Mouse (Mus musculus) ES-Bruce4 (cell line): ENCODE measurements at regions not wholly inside any gene's neighbourhood (a gene's known extent, or its start where the extent isn't known, plus 50 kb on each side); places are given as distances from the start of the nearest gene placed in this dataset.
A peak's percentile ranks its signal among the peaks of the same experiment; 100 is the strongest.

Experiments
- H3K27ac ChIP-seq: 2 replicates; pipeline ENCODE4 v1.5.1; 2012; ENCODE audit warnings: low read length, inconsistent platforms; ENCODE audit not compliant: insufficient read depth
- H3K27me3 ChIP-seq: 2 replicates; pipeline ENCODE4 v1.6.1; 2012; ENCODE audit warnings: mild to moderate bottlenecking, low read length, inconsistent platforms; ENCODE audit not compliant: control insufficient read depth, poor library complexity, insufficient read depth, severe bottlenecking
- H3K36me3 ChIP-seq: 2 replicates; pipeline ENCODE4 v1.6.1; 2012; ENCODE audit warnings: inconsistent platforms, mild to moderate bottlenecking, low read length, moderate library complexity; ENCODE audit not compliant: control insufficient read depth, poor library complexity, insufficient read depth, severe bottlenecking
- H3K4me1 ChIP-seq: one replicate; pipeline ENCODE4 v1.8.1; 2011; ENCODE audit warnings: low read length; ENCODE audit not compliant: control insufficient read depth, insufficient read depth
- H3K4me3 ChIP-seq: 2 replicates; pipeline ENCODE4 v1.5.1; 2011; ENCODE audit warnings: low read depth, mild to moderate bottlenecking, low read length
- H3K9ac ChIP-seq: 2 replicates; pipeline ENCODE4 v1.6.1; 2012; ENCODE audit warnings: low read depth, mild to moderate bottlenecking, inconsistent platforms; ENCODE audit not compliant: poor library complexity, severe bottlenecking
- H3K9me3 ChIP-seq: replicated peaks from 2 replicates; pipeline ENCODE4 v1.6.1; 2012; ENCODE audit warnings: mild to moderate bottlenecking, low read length, inconsistent platforms; ENCODE audit not compliant: control insufficient read depth, poor library complexity, insufficient read depth, severe bottlenecking
- CTCF ChIP-seq: IDR thresholded peaks from one replicate; pipeline ENCODE4 v1.8.1; 2011; ENCODE audit warnings: low read depth, low read length
- EP300 ChIP-seq: IDR thresholded peaks from 2 replicates; pipeline ENCODE4 v1.6.1; 2011; ENCODE audit warnings: low read depth, low read length; ENCODE audit not compliant: insufficient read depth
- POLR2A ChIP-seq: IDR thresholded peaks from one replicate; pipeline ENCODE4 v1.8.1; 2011; ENCODE audit warnings: low read length; ENCODE audit not compliant: insufficient read depth

GRCm38 (mm10) chr11:18399561-18399960, 445.9 kb upstream of the Etaa1 start:
- Histone ChIP-seq H3K36me3 (no peaks in the 10 kb centered on the region), H3K4me3 (no peak overlapping the region), H3K27ac (no peak overlapping the region), H3K27me3 (no peaks in the 10 kb centered on the region), H3K9me3 (no peaks in the 10 kb centered on the region), H3K9ac (no peak overlapping the region), H3K4me1 (no peaks in the 10 kb centered on the region)
- TF ChIP-seq CTCF (peak; percentile 6), EP300 (no peak), POLR2A (no peak)

DNA sequence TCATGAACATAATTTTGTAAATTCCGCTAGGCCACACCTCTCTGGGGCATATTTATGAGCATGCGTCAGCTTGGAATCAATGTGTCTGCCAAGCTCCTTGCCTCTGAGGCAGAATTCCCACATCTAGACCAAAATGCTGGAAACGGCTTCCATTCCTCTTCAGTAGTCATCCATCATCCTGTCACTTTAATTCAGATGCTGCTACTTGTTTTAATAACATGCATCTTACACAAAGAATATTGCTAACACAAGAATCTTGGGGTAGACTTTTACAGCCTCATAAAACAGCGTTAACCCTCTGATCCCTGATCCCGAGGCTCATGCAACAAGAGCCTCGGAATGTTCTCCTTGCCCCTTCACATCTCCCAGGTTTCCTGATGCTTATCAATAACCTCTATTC, 442.7 kb upstream of the Etaa1 start:
- Histone ChIP-seq H3K27ac (no peak overlapping the region), H3K9me3 (no peaks in the 10 kb centered on the region), H3K4me3 (no peak overlapping the region), H3K36me3 (no peaks in the 10 kb centered on the region), H3K4me1 (no peaks in the 10 kb centered on the region), H3K9ac (no peak overlapping the region), H3K27me3 (no peaks in the 10 kb centered on the region)
- TF ChIP-seq POLR2A: no peak
- TF ChIP-seq EP300: no peak
- no peak for TF ChIP-seq CTCF

GRCm38 (mm10) chr11:18395631-18396030, 442.0 kb upstream of the Etaa1 start:
- H3K27ac ChIP-seq: no peak overlapping the region
- TF ChIP-seq CTCF (no peak), EP300 (no peak), POLR2A (no peak)

GRCm38 (mm10) chr11:18372813-18373332, 419.2 kb upstream of the Etaa1 start:
- H3K27me3 ChIP-seq: no peaks in the 10 kb centered on the region; the same call in 1 of the 2 replicates
- H3K9ac ChIP-seq: no peak overlapping the region
- no peak overlapping the region for H3K4me3 ChIP-seq
- no peaks in the 10 kb centered on the region for H3K36me3 ChIP-seq
- no peak for TF ChIP-seq POLR2A
- TF ChIP-seq CTCF: no peak
- no peak for TF ChIP-seq EP300
- no peaks in the 10 kb centered on the region for H3K4me1 ChIP-seq
- no peak overlapping the region for H3K27ac ChIP-seq
- H3K9me3 ChIP-seq: no peaks in the 10 kb centered on the region

More at GRCm38 (mm10) chr11:18395631-18396030, 442.0 kb upstream of the Etaa1 start:
- Histone ChIP-seq H3K9ac (no peak overlapping the region), H3K9me3 (no peaks in the 10 kb centered on the region), H3K4me1 (no peaks in the 10 kb centered on the region), H3K4me3 (no peak overlapping the region), H3K27me3 (no peaks in the 10 kb centered on the region), H3K36me3 (no peaks in the 10 kb centered on the region)

GRCm38 (mm10) chr11:18371304-18371703, 417.6 kb upstream of the Etaa1 start:
- H3K9me3 ChIP-seq: no peaks in the 10 kb centered on the region
- H3K4me3 ChIP-seq: no peak overlapping the region

DNA sequence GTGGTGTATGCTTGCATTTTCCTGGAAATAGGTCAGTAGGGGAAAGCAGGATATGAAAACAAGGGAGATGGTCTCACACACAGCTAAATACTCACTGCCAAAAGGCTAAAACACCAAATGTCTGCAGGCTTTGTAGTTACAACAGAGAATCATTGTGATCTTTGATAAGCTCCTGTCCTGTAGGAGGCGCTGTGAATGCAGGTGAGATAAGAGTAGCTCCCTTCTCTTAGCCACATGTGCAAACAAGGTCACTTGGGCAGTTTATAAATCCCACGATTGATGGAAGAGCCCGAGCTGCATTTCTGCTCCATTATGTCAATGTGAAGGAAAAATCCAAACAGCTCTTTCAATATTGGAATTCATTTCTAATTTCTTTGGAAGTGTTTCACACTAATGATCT, 417.2 kb upstream of the Etaa1 start:
- no peak overlapping the region for H3K27ac ChIP-seq
- no peaks in the 10 kb centered on the region; the same call in 1 of the 2 replicates for H3K27me3 ChIP-seq
- TF ChIP-seq CTCF: no peak
- no peak for TF ChIP-seq EP300
- no peak for TF ChIP-seq POLR2A
- no peaks in the 10 kb centered on the region for H3K9me3 ChIP-seq
- H3K9ac ChIP-seq: no peak overlapping the region
- H3K4me1 ChIP-seq: no peaks in the 10 kb centered on the region
- H3K4me3 ChIP-seq: no peak overlapping the region
- no peaks in the 10 kb centered on the region for H3K36me3 ChIP-seq

More at GRCm38 (mm10) chr11:18371304-18371703, 417.6 kb upstream of the Etaa1 start:
- Histone ChIP-seq H3K36me3 (no peaks in the 10 kb centered on the region), H3K9ac (no peak overlapping the region), H3K4me1 (no peaks in the 10 kb centered on the region), H3K27ac (no peak overlapping the region), H3K27me3 (no peaks in the 10 kb centered on the region; the same call in 1 of the 2 replicates)
- TF ChIP-seq EP300: no peak
- TF ChIP-seq CTCF: no peak
- TF ChIP-seq POLR2A: no peak
